Mouse (Mus musculus) CH12.LX (cell line): Measurements from ENCODE around the gene Nav1. TPM values are rescaled to one million over a fixed set of nuclear protein-coding genes. Genes with fewer than 3 reads are reported as not detected.
A peak's percentile ranks its signal among the peaks of the same experiment; 100 is the strongest.

Experiments used
- DNase-seq: peaks from one replicate; pipeline ENCODE4 v3.0.0-alpha.2; 2013; ENCODE audit errors: extremely low read depth
- H3K27ac ChIP-seq: 2 replicates; pipeline ENCODE4 v1.5.1; 2012; ENCODE audit warnings: low read depth, mild to moderate bottlenecking, control low read depth, moderate library complexity; ENCODE audit not compliant: insufficient read depth
- H3K27me3 ChIP-seq: replicated peaks from 2 replicates; pipeline ENCODE3; 2012; ENCODE audit warnings: inconsistent platforms
- H3K36me3 ChIP-seq, 2 experiments: replicated peaks in 1 of 2; 2 replicates each; pipeline versions ENCODE3 to v1.6.1; 2012; ENCODE audit warnings: inconsistent platforms in 1 of 2, low read length in 1 of 2, mild to moderate bottlenecking in 1 of 2, mixed read lengths in 1 of 2, moderate library complexity in 1 of 2; ENCODE audit not compliant: control insufficient read depth in 1 of 2, insufficient read depth in 1 of 2
- H3K4me1 ChIP-seq, 2 experiments: 2 replicates each; pipeline ENCODE4 v1.6.1; 2012; ENCODE audit warnings: inconsistent platforms in 1 of 2, moderate library complexity in 1 of 2; ENCODE audit not compliant: insufficient read depth in 2 of 2, control insufficient read depth in 1 of 2
- H3K4me2 ChIP-seq: 2 replicates; pipeline ENCODE4 v1.6.1; 2012; ENCODE audit warnings: low read depth, mild to moderate bottlenecking, control low read depth; ENCODE audit not compliant: poor library complexity, insufficient read depth, severe bottlenecking
- H3K4me3 ChIP-seq, 3 experiments: fragments of 150-350 bp in 1 of 3; sonication (generic) in 1 of 3; replicated peaks in 1 of 3; 2 replicates each; pipeline versions ENCODE3 to v1.5.1; 2011 to 2012; ENCODE audit warnings: low read depth in 2 of 3, low read length in 2 of 3, mild to moderate bottlenecking in 2 of 3, moderate library complexity in 2 of 3, control low read depth in 1 of 3, improper control_type of control experiment in 1 of 3, inconsistent platforms in 1 of 3, mixed read lengths in 1 of 3; ENCODE audit not compliant: poor library complexity in 1 of 3
- H3K79me2 ChIP-seq: replicated peaks from 2 replicates; pipeline ENCODE4 v1.6.1; 2012; ENCODE audit warnings: mild to moderate bottlenecking, moderate library complexity; ENCODE audit not compliant: control insufficient read depth, poor library complexity, insufficient read depth, severe bottlenecking; ENCODE audit errors: extremely low read depth
- H3K9ac ChIP-seq: 2 replicates; pipeline ENCODE4 v1.6.1; 2012; ENCODE audit warnings: low read depth, mild to moderate bottlenecking, control low read depth, moderate library complexity; ENCODE audit not compliant: insufficient read depth
- H3K9me3 ChIP-seq: replicated peaks from 2 replicates; pipeline ENCODE3; 2012; ENCODE audit warnings: low read length, inconsistent platforms, mixed read lengths
- ELF1 ChIP-seq: IDR thresholded peaks from 2 replicates; pipeline ENCODE4 v1.6.1; 2014; ENCODE audit warnings: low read depth, mild to moderate bottlenecking, inconsistent platforms, low read length, improper control_type of control experiment
- IRF4 ChIP-seq: IDR thresholded peaks from 2 replicates; pipeline ENCODE4 v1.6.1; 2014; ENCODE audit warnings: low read depth, mild to moderate bottlenecking, inconsistent platforms, low read length, improper control_type of control experiment
- JUN ChIP-seq: IDR thresholded peaks from 2 replicates; pipeline ENCODE4 v1.6.1; 2011; ENCODE audit warnings: low read depth, mild to moderate bottlenecking, low read length, improper control_type of control experiment, moderate library complexity; ENCODE audit not compliant: insufficient read depth
- JUND ChIP-seq: conservative IDR thresholded peaks from 2 replicates; pipeline ENCODE4 v1.6.1; 2011; ENCODE audit warnings: low read depth, low read length, improper control_type of control experiment
- MAFK ChIP-seq: IDR thresholded peaks from 2 replicates; pipeline ENCODE4 v1.6.1; 2011; ENCODE audit warnings: low read length, improper control_type of control experiment; ENCODE audit not compliant: insufficient replicate concordance
- MEF2A ChIP-seq: IDR thresholded peaks from 2 replicates; pipeline ENCODE4 v1.6.1; 2014; ENCODE audit warnings: low read depth, mild to moderate bottlenecking, inconsistent platforms, low read length, improper control_type of control experiment, borderline replicate concordance
- MXI1 ChIP-seq: IDR thresholded peaks from 2 replicates; pipeline ENCODE4 v1.6.1; 2011; ENCODE audit warnings: mild to moderate bottlenecking, low read depth, low read length, improper control_type of control experiment
- PAX5 ChIP-seq: IDR thresholded peaks from 2 replicates; pipeline ENCODE4 v1.6.1; 2012; ENCODE audit warnings: low read length, inconsistent platforms, mixed read lengths
- POLR2A ChIP-seq: IDR thresholded peaks from 2 replicates; pipeline ENCODE4 v1.6.1; 2011; ENCODE audit warnings: low read depth, mild to moderate bottlenecking, improper control_type of control experiment, low read length
- POLR2AphosphoS2 ChIP-seq: IDR thresholded peaks from 2 replicates; pipeline ENCODE4 v1.6.1; 2011; ENCODE audit warnings: low read depth, low read length, improper control_type of control experiment
- RCOR1 ChIP-seq: conservative IDR thresholded peaks from 2 replicates; pipeline ENCODE4 v1.6.1; 2012; ENCODE audit warnings: low read depth, mild to moderate bottlenecking, inconsistent platforms, low read length, improper control_type of control experiment
- SIN3A ChIP-seq: IDR thresholded peaks from 2 replicates; pipeline ENCODE4 v1.6.1; 2012; ENCODE audit warnings: low read length, improper control_type of control experiment, inconsistent platforms
- TBP ChIP-seq: conservative IDR thresholded peaks from 2 replicates; pipeline ENCODE4 v1.6.1; 2011; ENCODE audit warnings: low read depth, low read length, improper control_type of control experiment
- TCF12 ChIP-seq: IDR thresholded peaks from 2 replicates; pipeline ENCODE4 v1.6.1; 2014; ENCODE audit warnings: low read depth, mild to moderate bottlenecking, inconsistent platforms, low read length, improper control_type of control experiment
- UBTF ChIP-seq: IDR thresholded peaks from 2 replicates; pipeline ENCODE4 v1.6.1; 2012; ENCODE audit warnings: low read depth, mild to moderate bottlenecking, inconsistent platforms, low read length, improper control_type of control experiment, moderate library complexity
- USF2 ChIP-seq: conservative IDR thresholded peaks from 2 replicates; pipeline ENCODE4 v1.6.1; 2011; ENCODE audit warnings: low read depth, low read length, improper control_type of control experiment
- ZKSCAN1 ChIP-seq: IDR thresholded peaks from 2 replicates; pipeline ENCODE4 v1.6.1; 2012; ENCODE audit warnings: low read depth, inconsistent platforms, low read length, improper control_type of control experiment, borderline replicate concordance
- ZMIZ1 ChIP-seq: IDR thresholded peaks from 2 replicates; pipeline ENCODE4 v1.6.1; 2012; ENCODE audit warnings: low read depth, mild to moderate bottlenecking, inconsistent platforms, low read length, improper control_type of control experiment
- ZNF384 ChIP-seq: IDR thresholded peaks from 2 replicates; pipeline ENCODE4 v1.6.1; 2012; ENCODE audit warnings: low read depth, low read length, improper control_type of control experiment, inconsistent platforms
- dilution Hi-C: fragments of 300-500 bp; cut with MboI; formaldehyde crosslinking; loops from 2 replicates; pipeline ENCODE4 v1.14.3; 2020; ENCODE audit warnings: low sequenced_read_pairs; ENCODE audit not compliant: extremely low pct_unique_long_range_greater_than_20kb, extremely low pct_ligation_motif_present
- in situ Hi-C: fragments of 300-500 bp; cut with MboI; formaldehyde crosslinking; loops from 3 replicates; pipeline ENCODE4 v1.14.3; 2019; ENCODE audit warnings: low sequenced_read_pairs, low pct_ligation_motif_present, low pct_unique_long_range_greater_than_20kb, mixed read lengths
- polyA plus RNA-seq: library from polyadenylated mRNA; unstranded; fragments of >175 nt; gene quantifications from 2 replicates; pipeline ENCODE4 v1.2.1, GENCODE M21; 2012; ENCODE audit warnings: low read depth; ENCODE audit not compliant: insufficient read length
- total RNA-seq, 2 experiments: library from RNA; depleted of rRNA; stranded (reverse); fragments of 300-350 nt in 1 of 2; fragments of >200 nt in 1 of 2; gene quantifications; 2 replicates each; pipeline ENCODE4 v1.2.3; 2012 to 2014

The Nav1 gene
- total and polyA plus RNA-seq, 3 experiments, result 0.21 to 0.56 TPM; not detected in 1

- Histone ChIP-seq H3K9ac (no peak overlapping the region), H3K79me2 (no peaks in the 10 kb centered on the region), H3K4me2 (no peak overlapping the region), H3K4me3 (no peak overlapping the region), H3K9me3 (peaks cover 3% of the 10 kb centered on the region), H3K4me1 (peaks cover 3 to 15% of the 10 kb centered on the region in 2 experiments; a peak in 3 of 4 replicates), H3K27me3 (no peaks in the 10 kb centered on the region), H3K27ac (no peak overlapping the region), H3K36me3 (no peaks in the 10 kb centered on the region)
- no peak for DNase-seq
- TF ChIP-seq SIN3A (no peak), UBTF (no peak), POLR2AphosphoS2 (no peak), ZKSCAN1 (no peak), POLR2A (no peak), USF2 (no peak), ZNF384 (no peak), RCOR1 (no peak), PAX5 (no peak), ZMIZ1 (no peak), ELF1 (no peak), IRF4 (no peak), TCF12 (no peak), MAFK (no peak), MEF2A (no peak), JUND (no peak), JUN (no peak)
- in situ Hi-C loops (no loop called here), dilution Hi-C loops (no loop called here)
Measured at GRCm38 (mm10) chr1:135483971-135484370, 123.1 kb downstream of the Nav1 start.

DNA sequence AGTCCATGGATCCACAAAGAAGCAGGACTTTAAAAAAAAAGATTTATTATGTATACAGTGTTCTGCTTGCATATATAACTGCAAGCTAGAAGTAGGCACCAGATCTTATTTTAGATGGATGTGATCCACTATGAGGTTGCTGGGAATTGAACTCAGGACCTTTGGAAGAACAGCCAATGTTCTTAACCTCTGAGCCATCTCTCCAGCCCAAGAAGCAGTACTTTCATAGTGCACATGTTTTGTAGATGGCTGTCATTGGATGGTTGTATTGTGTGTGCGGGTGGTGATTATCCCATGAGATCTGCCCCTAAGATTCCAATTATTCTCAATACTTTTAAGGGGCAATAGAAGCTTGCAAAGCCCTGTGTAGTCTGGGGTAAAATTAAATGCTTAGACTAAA is 124.4 kb downstream of the Nav1 start:
- TF ChIP-seq TBP (peak; percentile 95), MXI1 (no peak), USF2 (no peak)
- in situ Hi-C loops, result no loop called here
- H3K79me2 ChIP-seq, result no peaks in the 10 kb centered on the region
- H3K36me3 ChIP-seq, result no peaks in the 10 kb centered on the region
- H3K4me1 ChIP-seq, result peaks cover 3 to 15% of the 10 kb centered on the region in 2 experiments; a peak in 3 of 4 replicates
- DNase-seq, result no peak
- H3K27ac ChIP-seq, result no peak overlapping the region
- H3K9me3 ChIP-seq, result peaks cover 3% of the 10 kb centered on the region
- dilution Hi-C loops, result no loop called here
- no peak overlapping the region for H3K4me2 ChIP-seq
- H3K4me3 ChIP-seq, result no peak overlapping the region
- H3K9ac ChIP-seq, result no peak overlapping the region
- H3K27me3 ChIP-seq, result no peaks in the 10 kb centered on the region
